Mouse (Mus musculus) gonadal fat pad, adult 2 months (tissue): ENCODE data around the gene Gm49383. TPM values are rescaled to one million over a fixed set of nuclear protein-coding genes. Genes with fewer than 3 reads are reported as not detected.
"Not testable (repeated sequence)": the region's sequence is repeated elsewhere in the genome, so short reads cannot be mapped to it uniquely, and the experiment has no call there.

ENCODE experiments used
- DNase-seq: peaks from one replicate; pipeline ENCODE4 v3.0.0-alpha.2; 2012; ENCODE audit warnings: low read depth
- polyA plus RNA-seq: library from polyadenylated mRNA; depleted of rRNA; stranded (reverse); fragments of >200 nt; gene quantifications from 2 replicates; pipeline ENCODE4 v1.2.3, GENCODE M21; 2012; rRNA removed

The Gm49383 gene
- polyA plus RNA-seq, 1 experiment = 1.9 TPM

GRCm38 (mm10) chr12:69164904-69165303 lies 32.0 kb downstream of the Gm49383 start:
- no peak for DNase-seq

- not testable (repeated sequence) for DNase-seq
Measured at GRCm38 (mm10) chr12:69163586-69163985, 33.3 kb downstream of the Gm49383 start.

GRCm38 (mm10) chr12:69160677-69161076 lies 36.2 kb downstream of the Gm49383 start:
- not testable (repeated sequence) for DNase-seq

- DNase-seq = no peak
Measured at GRCm38 (mm10) chr12:69159578-69159940, 37.3 kb downstream of the Gm49383 start.

GRCm38 (mm10) chr12:69158765-69159577 lies 37.9 kb downstream of the Gm49383 start, which contains the start of gene Rps29:
Gene Rps29, minus strand, starts transcription at chr12:69159186.
- DNase-seq = peak; percentile 81

GRCm38 (mm10) chr12:69158366-69158764 lies 38.5 kb downstream of the Gm49383 start:
- DNase-seq = no peak

- no peak for DNase-seq
Measured at GRCm38 (mm10) chr12:69157107-69157506, 39.8 kb downstream of the Gm49383 start.

- DNase-seq = no peak
Measured at GRCm38 (mm10) chr12:69156436-69156835, 40.5 kb downstream of the Gm49383 start.

- DNase-seq = no peak
Measured at GRCm38 (mm10) chr12:69155923-69156322, 41.0 kb downstream of the Gm49383 start.

- no peak for DNase-seq
Measured at GRCm38 (mm10) chr12:69150049-69150448, 46.9 kb downstream of the Gm49383 start.

GRCm38 (mm10) chr12:69147166-69147735 lies 49.7 kb downstream of the Gm49383 start:
- no peak for DNase-seq

- no peak for DNase-seq
Measured at GRCm38 (mm10) chr12:69143460-69143859, 53.4 kb downstream of the Gm49383 start.

GRCm38 (mm10) chr12:69139841-69140240 lies 57.1 kb downstream of the Gm49383 start:
- DNase-seq = no peak

GRCm38 (mm10) chr12:69139201-69139600 lies 57.7 kb downstream of the Gm49383 start:
- no peak for DNase-seq

Other genes starting within 250 kb of the Gm49383 start
- gene Rps29, start 37.9 kb downstream of the Gm49383 start, polyA plus RNA-seq = 1,621 and 2,144 TPM in 2 replicates
- gene Lrr1, start 28.3 kb downstream of the Gm49383 start, polyA plus RNA-seq = 0.37 and 0.51 TPM in 2 replicates
- gene Rpl36al, start 13.0 kb downstream of the Gm49383 start, polyA plus RNA-seq = 189 and 234 TPM in 2 replicates
- 25.2 and 27.7 TPM in 2 replicates for gene Mgat2, start 12.9 kb downstream of the Gm49383 start, polyA plus RNA-seq
- 1.6 and 1.9 TPM in 2 replicates for gene Dnaaf2, start 1.3 kb upstream of the Gm49383 start, polyA plus RNA-seq
- not detected in 2 replicates for gene Gm49384, start 7.2 kb upstream of the Gm49383 start, polyA plus RNA-seq
- gene Pole2, start 31.1 kb upstream of the Gm49383 start, polyA plus RNA-seq = 2.6 and 3.3 TPM in 2 replicates
- gene Klhdc1, start 44.1 kb upstream of the Gm49383 start, polyA plus RNA-seq = 7.0 and 8.9 TPM in 2 replicates
- 41.9 and 48.6 TPM in 2 replicates for gene Klhdc2, start 99.6 kb upstream of the Gm49383 start, polyA plus RNA-seq
- 6.2 and 12.9 TPM in 2 replicates for gene Nemf, start 160.1 kb upstream of the Gm49383 start, polyA plus RNA-seq
- gene Arf6, start 175.0 kb upstream of the Gm49383 start, polyA plus RNA-seq = 73.3 and 116 TPM in 2 replicates
- gene Gm9887, start 175.4 kb upstream of the Gm49383 start, polyA plus RNA-seq = 0.35 and 1.4 TPM in 2 replicates